Mouse (Mus musculus) kidney, postnatal 0 days (tissue): ENCODE results near the gene Castor2. TPM values are rescaled to one million over a fixed set of nuclear protein-coding genes. Genes with fewer than 3 reads are reported as not detected.

Experiments used
- ATAC-seq: fragments of 200-750 bp; cut with Nextera tagmentation; replicated peaks from 2 replicates; pipeline ENCODE4 v1.8.0; 2017; ENCODE audit warnings: low read depth, moderate number of reproducible peaks, moderate TSS enrichment, moderate library complexity; ENCODE audit not compliant: low FRiP score
- DNase-seq: peaks from one replicate; pipeline ENCODE4 v3.0.0-alpha.2; 2016; ENCODE audit warnings: low spot score
- H3K27ac ChIP-seq: fragments of 300-500 bp; sonication (generic); 2 replicates; pipeline ENCODE4 v1.5.1; 2014; ENCODE audit warnings: mild to moderate bottlenecking
- H3K27me3 ChIP-seq: fragments of 300-500 bp; sonication (generic); 2 replicates; pipeline ENCODE4 v1.6.1; 2014; ENCODE audit warnings: low read length, mixed read lengths; ENCODE audit not compliant: insufficient read depth
- H3K36me3 ChIP-seq: fragments of 300-500 bp; sonication (generic); 2 replicates; pipeline ENCODE4 v1.6.1; 2014; ENCODE audit warnings: low read length, mixed read lengths; ENCODE audit not compliant: insufficient read depth
- H3K4me1 ChIP-seq: fragments of 300-500 bp; sonication (generic); replicated peaks from 2 replicates; pipeline ENCODE4 v1.6.1; 2014; ENCODE audit warnings: antibody characterized with exemption, low read length, mixed read lengths; ENCODE audit not compliant: insufficient read depth
- H3K4me2 ChIP-seq: fragments of 300-500 bp; sonication (generic); 2 replicates; pipeline ENCODE4 v1.6.1; 2014; ENCODE audit warnings: mild to moderate bottlenecking, low read length, moderate library complexity, mixed read lengths
- H3K4me3 ChIP-seq: fragments of 300-500 bp; sonication (generic); replicated peaks from 2 replicates; pipeline ENCODE4 v1.5.1; 2014; ENCODE audit warnings: low read depth, low read length
- H3K9ac ChIP-seq: fragments of 300-500 bp; sonication (generic); 2 replicates; pipeline ENCODE4 v1.6.1; 2014; ENCODE audit warnings: low read depth, low read length
- H3K9me3 ChIP-seq: fragments of 300-500 bp; sonication (generic); replicated peaks from 2 replicates; pipeline ENCODE4 v1.6.1; 2016; ENCODE audit warnings: low read length, inconsistent platforms, mixed read lengths
- CTCF ChIP-seq: IDR thresholded peaks from 2 replicates; pipeline ENCODE4 v1.5.1; 2016; ENCODE audit warnings: antibody characterized with exemption, low read depth, mild to moderate bottlenecking, moderate library complexity
- WGBS: fragments of 180-500 bp; shearing (Covaris S2); extraction: QIAGEN DNeasy Blood & Tissue Kit; methylation state at CpG from one replicate; pipeline ENCODE4 v1.1.7; 2014; 5-methylcytosine and 5-hydroxymethylcytosine counted together
- polyA plus RNA-seq: library from polyadenylated mRNA; unstranded; fragments of >200 nt; fragmentation: Nextera tagmentation; extraction: Ambion mirVana; gene quantifications from 2 replicates; pipeline ENCODE4 v1.2.1, GENCODE M21; 2015

The Castor2 gene
- 13.0 and 15.8 TPM in 2 replicates for polyA plus RNA-seq

DNA sequence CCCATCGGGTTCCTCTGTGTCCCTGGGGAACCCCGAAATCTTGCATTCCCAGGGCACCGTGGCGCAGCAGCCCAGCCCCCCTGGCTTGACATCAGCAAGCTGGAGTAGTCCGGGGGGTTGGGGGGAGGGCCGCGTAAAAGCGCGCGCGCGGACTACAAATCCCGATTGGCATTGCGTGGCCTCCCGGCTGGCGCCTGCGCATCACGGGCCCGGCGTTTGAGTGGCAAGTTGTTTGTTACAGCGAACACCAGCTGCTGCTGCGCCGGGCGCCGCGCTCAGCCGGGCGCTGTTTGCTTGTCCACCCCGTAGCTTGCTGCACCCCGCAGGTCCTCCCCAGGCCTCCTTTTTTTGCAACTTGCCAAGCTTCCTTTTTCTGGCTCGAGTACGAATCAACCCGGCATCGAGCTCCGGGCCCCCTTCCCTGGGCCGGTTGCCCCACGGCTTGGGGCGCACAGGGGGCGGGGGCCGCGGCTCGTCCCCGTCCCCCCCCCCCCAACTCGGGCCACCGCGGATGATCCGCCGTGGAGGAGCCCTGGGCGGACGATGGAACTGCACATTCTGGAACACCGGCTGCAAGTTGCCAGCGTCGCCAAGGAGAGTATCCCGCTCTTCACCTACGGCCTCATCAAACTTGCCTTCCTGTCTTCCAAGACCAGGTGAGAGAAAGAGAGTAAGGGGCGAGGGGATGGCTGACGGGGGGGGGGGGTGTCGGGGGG, at the start of gene Castor2:
Gene Castor2, plus strand, starts transcription at position 216 of the 716 bp plus-strand sequence.
- Histone ChIP-seq H3K27me3 (no peaks in the 10 kb centered on the region), H3K27ac (peak within 1 kb of the TSS; percentile 85), H3K9me3 (no peaks in the 10 kb centered on the region), H3K4me1 (no peaks in the 10 kb centered on the region; the same call in 1 of the 2 replicates), H3K9ac (peak within 1 kb of the TSS; percentile 89), H3K36me3 (no peaks in the 10 kb centered on the region), H3K4me3 (peak within 1 kb of the TSS; percentile 86), H3K4me2 (peak within 1 kb of the TSS; percentile 95)
- peak; percentile 94 for DNase-seq
- under 1% methylated on average over 48 of the region's 58 CpGs for WGBS
- no peak for TF ChIP-seq CTCF
- ATAC-seq, result peak; percentile 80

DNA sequence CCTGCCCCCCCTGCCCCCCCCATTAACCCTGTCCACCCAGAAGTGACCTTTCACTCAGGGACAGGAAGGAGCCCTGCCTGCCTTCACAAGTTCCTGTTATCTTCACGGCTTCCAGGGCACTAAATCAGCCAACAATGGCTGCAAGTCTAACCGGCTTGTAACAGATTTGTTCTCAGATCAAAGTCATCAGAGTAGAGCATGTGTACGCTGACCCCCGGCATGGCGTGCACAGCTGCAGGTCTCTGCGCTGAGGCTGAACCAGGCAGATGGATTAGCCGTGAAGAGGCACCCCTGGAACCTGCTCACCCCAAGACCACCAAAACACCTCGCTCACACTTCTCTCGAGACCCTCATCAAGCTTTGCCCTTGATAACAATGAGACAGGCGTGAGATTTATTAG, 48.8 kb upstream of the Castor2 start:
- Histone ChIP-seq H3K9ac (no peak overlapping the region), H3K27ac (no peak overlapping the region), H3K4me2 (no peak overlapping the region), H3K27me3 (0 out of 2 replicates have a peak, but pooled peaks cover 3% of the 10 kb centered on the region), H3K36me3 (no peaks in the 10 kb centered on the region), H3K9me3 (no peaks in the 10 kb centered on the region), H3K4me1 (no peaks in the 10 kb centered on the region), H3K4me3 (no peak overlapping the region)
- ATAC-seq (no peak), DNase-seq (peak; percentile 17)
- no peak for TF ChIP-seq CTCF
- 6% methylated on average over 10 of the region's 10 CpGs for WGBS

DNA sequence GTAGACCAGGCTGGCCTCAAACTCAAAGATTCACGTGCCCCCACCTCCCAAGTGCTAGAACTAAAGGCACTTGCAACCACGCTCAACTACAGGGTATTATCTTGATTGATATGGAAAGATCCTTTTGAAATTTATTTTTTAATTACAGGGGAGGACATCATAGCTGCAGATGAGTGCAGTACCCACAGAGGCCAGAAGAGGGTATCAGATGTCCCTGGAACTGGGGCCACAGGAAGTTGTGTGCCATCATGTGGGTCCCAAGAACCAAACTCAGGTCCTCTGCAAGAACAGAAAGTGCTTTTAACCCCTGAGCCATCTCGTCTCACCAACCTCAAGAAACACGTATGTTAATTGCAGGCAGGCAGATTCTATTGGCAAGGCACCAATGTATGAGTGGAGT, 46.9 kb upstream of the Castor2 start:
- Histone ChIP-seq H3K27me3 (0 out of 2 replicates have a peak, but pooled peaks cover 3% of the 10 kb centered on the region), H3K4me2 (no peak overlapping the region), H3K4me1 (no peaks in the 10 kb centered on the region), H3K9ac (no peak overlapping the region), H3K36me3 (no peaks in the 10 kb centered on the region), H3K4me3 (no peak overlapping the region), H3K9me3 (no peaks in the 10 kb centered on the region), H3K27ac (no peak overlapping the region)
- ATAC-seq (no peak), DNase-seq (no peak)
- peak; percentile 18; the same call in 1 of the 2 replicates for TF ChIP-seq CTCF
- 92% methylated on average over 4 of the region's 4 CpGs for WGBS

DNA sequence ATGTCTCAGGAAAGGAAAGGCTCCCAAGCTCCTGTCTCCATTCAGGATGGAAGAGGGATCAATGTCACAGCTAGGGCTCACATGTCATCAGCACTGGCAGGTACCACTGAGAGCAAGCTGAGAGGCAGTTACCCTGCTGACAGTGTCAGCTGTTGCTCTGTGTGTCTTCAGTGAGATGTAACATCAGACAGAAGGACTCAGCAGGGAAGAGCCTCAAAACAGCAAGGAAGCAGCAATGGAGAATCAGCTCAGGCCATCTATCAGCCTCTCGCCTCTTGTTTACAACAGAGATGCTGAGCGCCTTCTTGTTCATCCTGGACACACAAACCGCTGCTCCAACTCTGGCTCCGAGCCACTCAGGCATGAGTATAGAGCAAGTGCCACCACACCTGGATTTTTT, 45.0 kb upstream of the Castor2 start:
- Histone ChIP-seq H3K4me2 (no peak overlapping the region), H3K9me3 (no peaks in the 10 kb centered on the region), H3K36me3 (no peaks in the 10 kb centered on the region), H3K9ac (no peak overlapping the region), H3K27ac (no peak overlapping the region), H3K4me1 (0 out of 2 replicates have a peak, but pooled peaks cover 3% of the 10 kb centered on the region), H3K4me3 (no peak overlapping the region), H3K27me3 (0 out of 2 replicates have a peak, but pooled peaks cover 3% of the 10 kb centered on the region)
- TF ChIP-seq CTCF, result no peak
- ATAC-seq (no peak), DNase-seq (no peak)
- 90% methylated on average over 4 of the region's 4 CpGs for WGBS

DNA sequence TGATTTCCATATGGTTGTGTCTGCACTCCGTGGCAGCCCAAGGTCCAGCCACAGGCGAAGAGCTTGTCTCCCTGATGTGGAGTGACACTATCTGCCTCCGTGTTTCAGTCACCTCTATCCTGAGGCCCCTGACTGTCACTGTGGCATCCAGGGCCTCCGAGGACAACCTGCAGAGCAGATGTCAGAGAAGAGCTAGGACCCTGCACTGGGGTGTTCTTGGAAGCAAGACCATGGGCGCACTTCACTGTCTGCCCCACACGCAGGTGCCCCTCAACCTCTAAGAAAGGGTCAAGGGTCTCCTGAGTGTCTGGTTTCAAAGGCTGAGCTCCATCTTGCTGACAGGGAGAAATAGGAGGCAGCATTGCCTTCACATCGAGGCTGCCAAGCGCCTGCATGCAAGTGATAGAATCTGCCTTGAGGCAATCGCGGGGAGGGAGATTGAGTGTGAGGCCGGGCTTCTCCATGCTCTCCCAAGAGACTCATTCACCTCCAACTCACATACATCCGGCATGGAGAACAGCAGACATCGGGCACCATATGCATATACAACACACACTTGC, 40.6 kb upstream of the Castor2 start:
- H3K4me1 ChIP-seq, result 0 out of 2 replicates have a peak, but pooled peaks cover 3% of the 10 kb centered on the region
- no peaks in the 10 kb centered on the region for H3K9me3 ChIP-seq
- H3K9ac ChIP-seq, result no peak overlapping the region
- 19% methylated on average over 13 of the region's 13 CpGs for WGBS
- no peaks in the 10 kb centered on the region for H3K36me3 ChIP-seq
- no peaks in the 10 kb centered on the region for H3K27me3 ChIP-seq
- H3K4me2 ChIP-seq, result no peak overlapping the region
- no peak for TF ChIP-seq CTCF
- no peak for ATAC-seq
- no peak overlapping the region for H3K4me3 ChIP-seq
- no peak overlapping the region for H3K27ac ChIP-seq
- DNase-seq, result no peak

DNA sequence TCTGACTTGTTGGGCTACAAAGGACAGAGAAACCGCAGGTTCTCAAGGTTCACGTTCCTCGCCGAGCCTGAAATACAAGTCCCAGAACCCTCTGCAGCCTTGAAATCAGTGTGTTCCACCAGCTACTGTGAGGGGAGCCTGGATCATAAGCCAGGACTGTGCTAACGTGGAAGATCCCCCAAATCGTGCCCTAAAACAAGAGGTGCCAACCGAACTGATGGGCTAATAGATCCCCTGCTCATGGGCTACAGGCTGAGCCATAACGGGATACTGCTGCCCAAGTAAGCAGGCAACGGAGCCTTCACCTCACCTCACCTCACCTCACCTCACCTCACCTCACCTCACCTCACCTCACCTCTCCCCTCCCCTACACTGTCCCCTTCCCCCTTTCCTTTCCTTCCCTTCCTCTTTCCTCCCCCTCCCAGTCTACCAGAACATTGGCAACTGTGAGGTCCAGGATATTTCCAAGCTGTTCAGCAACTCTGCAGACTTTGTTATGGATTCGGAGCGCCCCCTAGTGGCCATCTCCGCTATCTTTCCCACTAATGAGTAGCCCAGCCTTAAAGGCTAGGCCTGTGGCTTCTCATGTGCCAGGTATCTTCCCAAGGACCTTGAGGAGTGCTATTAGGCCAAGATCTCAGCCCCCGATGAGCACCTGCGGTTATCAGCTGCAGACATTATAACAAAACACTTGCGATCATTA, 36.0 kb upstream of the Castor2 start:
- 41% methylated on average over 15 of the region's 15 CpGs for WGBS
- peak; percentile 75 for ATAC-seq

More for the DNA sequence above, 36.0 kb upstream of the Castor2 start:
- TF ChIP-seq CTCF, result peak; percentile 91
- H3K4me1 ChIP-seq, result 0 out of 2 replicates have a peak, but pooled peaks cover 2% of the 10 kb centered on the region
- DNase-seq, result peak; percentile 93
- H3K9me3 ChIP-seq, result no peaks in the 10 kb centered on the region
- no peaks in the 10 kb centered on the region for H3K36me3 ChIP-seq
- H3K4me2 ChIP-seq, result no peak overlapping the region
- H3K9ac ChIP-seq, result no peak overlapping the region
- H3K27ac ChIP-seq, result no peak overlapping the region
- H3K4me3 ChIP-seq, result no peak overlapping the region
- no peaks in the 10 kb centered on the region for H3K27me3 ChIP-seq
